Mouse (Mus musculus) right cerebral cortex, adult 2 months (tissue): ENCODE measurements at regions not wholly inside any gene's neighbourhood (a gene's known extent, or its start where the extent isn't known, plus 50 kb on each side); places are given as distances from the start of the nearest gene placed in this dataset.
A peak's percentile ranks its signal among the peaks of the same experiment; 100 is the strongest.

Experiments used
- DNase-seq, 2 experiments: peaks; one replicate each; pipeline ENCODE4 v3.0.0; 2021 to 2022; ENCODE audit warnings: low spot score in 2 of 2

GRCm38 (mm10) chr10:99460847-99461445, 197.9 kb downstream of the Dusp6 start:
- no peak for DNase-seq

GRCm38 (mm10) chr10:99461446-99461966, 198.5 kb downstream of the Dusp6 start:
- no peak for DNase-seq

GRCm38 (mm10) chr10:99466695-99467094, 203.7 kb downstream of the Dusp6 start:
- DNase-seq, result no peak

- DNase-seq, result no peak
Measured at GRCm38 (mm10) chr10:99467319-99467842, 204.3 kb downstream of the Dusp6 start.

GRCm38 (mm10) chr10:99468971-99469370, 205.9 kb downstream of the Dusp6 start:
- DNase-seq, result no peak

GRCm38 (mm10) chr10:99471832-99472497, 208.9 kb downstream of the Dusp6 start:
- no peak for DNase-seq

- no peak for DNase-seq
Measured at GRCm38 (mm10) chr10:99472806-99473205, 209.8 kb downstream of the Dusp6 start.

- no peak for DNase-seq
Measured at GRCm38 (mm10) chr10:99473758-99474157, 210.7 kb downstream of the Dusp6 start.

- no peak for DNase-seq
Measured at GRCm38 (mm10) chr10:99474546-99474945, 211.5 kb downstream of the Dusp6 start.

GRCm38 (mm10) chr10:99476214-99476613, 213.2 kb downstream of the Dusp6 start:
- no peak for DNase-seq

GRCm38 (mm10) chr10:99476776-99477175, 213.7 kb downstream of the Dusp6 start:
- peak in 1 of 2 experiments; percentile 56 for DNase-seq

GRCm38 (mm10) chr10:99480573-99480972, 217.5 kb downstream of the Dusp6 start:
- peak; percentile 72 to 74 for DNase-seq

- DNase-seq, result no peak
Measured at GRCm38 (mm10) chr10:99482009-99482408, 219.0 kb downstream of the Dusp6 start.

GRCm38 (mm10) chr10:99488195-99489080, 225.4 kb downstream of the Dusp6 start:
- no peak for DNase-seq

GRCm38 (mm10) chr10:99511514-99512237, 247.8 kb downstream of the Csl start:
- no peak for DNase-seq

- no peak for DNase-seq
Measured at GRCm38 (mm10) chr10:99517944-99518343, 241.5 kb downstream of the Csl start.

- peak; percentile 45 to 63 for DNase-seq
Measured at GRCm38 (mm10) chr10:99519479-99519878, 240.0 kb downstream of the Csl start.

- DNase-seq, result no peak
Measured at GRCm38 (mm10) chr10:99523817-99524216, 235.6 kb downstream of the Csl start.

GRCm38 (mm10) chr10:99524273-99525212, 234.9 kb downstream of the Csl start:
- peak; percentile 36 to 59 for DNase-seq

GRCm38 (mm10) chr10:99526148-99526547, 233.3 kb downstream of the Csl start:
- no peak for DNase-seq
